Mouse (Mus musculus): ENCODE measurements around the gene Mycl. TPM values are rescaled to one million over a fixed set of nuclear protein-coding genes. Genes with fewer than 3 reads are reported as not detected.

Gene Mycl
- total and polyA plus RNA-seq, 3 experiments = not detected

DNA sequence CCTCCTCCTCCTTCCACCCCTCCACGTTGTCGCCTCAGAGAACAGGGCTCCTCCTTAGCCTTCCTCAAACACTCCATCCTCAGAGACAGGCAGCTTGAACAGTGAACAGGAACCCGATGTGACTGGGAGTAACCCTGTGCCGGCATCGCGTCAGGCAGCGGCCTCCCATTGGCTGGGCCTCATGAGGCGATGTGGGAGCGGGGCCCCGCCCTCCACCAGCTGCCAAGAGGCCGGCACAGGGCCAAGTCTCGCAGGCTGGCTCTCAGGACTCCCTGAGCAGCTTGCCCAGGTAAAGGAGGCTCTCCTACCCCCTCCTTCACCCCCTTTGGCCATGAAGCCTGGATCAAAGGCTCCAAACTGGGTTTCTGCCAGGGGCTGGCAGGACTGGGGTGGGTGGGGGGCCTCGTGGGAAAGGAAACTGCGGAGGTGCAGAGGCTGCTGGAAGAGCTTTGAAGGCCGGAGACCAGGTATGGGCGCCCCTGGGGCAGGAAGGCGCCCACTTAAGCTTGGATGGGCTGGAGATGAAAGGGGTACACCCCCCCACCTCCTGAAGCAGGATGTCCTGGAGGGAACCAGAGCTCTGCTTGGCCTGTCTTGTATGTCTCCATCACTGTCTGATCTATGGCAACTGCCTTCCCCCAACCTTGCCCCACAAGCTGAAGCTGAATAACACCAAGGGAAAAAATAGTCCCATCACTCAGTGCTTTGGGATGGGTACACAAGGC, 39.9 kb upstream of the Mycl start:
- no peaks in the 10 kb centered on the region for H3K9me3 ChIP-seq (replicated peaks; ENCODE audit: insufficient read depth, low read length)
- TF ChIP-seq ZKSCAN1 (IDR thresholded peaks at IDR 0.05; ENCODE audit: low read depth, low read length) = no peak
- TF ChIP-seq ZMIZ1 (IDR thresholded peaks at IDR 0.05; ENCODE audit: low read depth, low read length) = peak; percentile 70; the same call in 1 of the 2 replicates
- no peak for TF ChIP-seq E2F4 (IDR thresholded peaks at IDR 0.05; ENCODE audit: borderline replicate concordance, low read depth, low read length)
- peak; percentile 10; the same call in 1 of the 2 replicates for TF ChIP-seq ELF1 (IDR thresholded peaks at IDR 0.05; ENCODE audit: low read depth, low read length)
- TF ChIP-seq MYC (IDR thresholded peaks at IDR 0.05; ENCODE audit: low read depth, low read length) = 0 out of 2 replicates have a peak, but pooled peaks have one; percentile 52
- peak; percentile 48 to 92; a peak in 2 of 4 replicates for TF ChIP-seq POLR2A (IDR thresholded peaks at IDR 0.05; ENCODE audit: control insufficient read depth in 1 of 2, insufficient read depth in 1 of 2, low read depth in 1 of 2, low read length in 2 of 2, poor library complexity in 1 of 2)
- peak; percentile 66; the same call in 1 of the 2 replicates for TF ChIP-seq TCF12 (IDR thresholded peaks at IDR 0.05; ENCODE audit: low read depth, low read length)
- peak; percentile 74; the same call in 1 of the 2 replicates for TF ChIP-seq MAZ (IDR thresholded peaks at IDR 0.05; ENCODE audit: low read depth, low read length)
- no peak for TF ChIP-seq TAL1 (IDR thresholded peaks at IDR 0.05; ENCODE audit: low read length)
- TF ChIP-seq RCOR1 (IDR thresholded peaks at IDR 0.05; ENCODE audit: low read depth, low read length) = no peak
- TF ChIP-seq NELFE (IDR thresholded peaks at IDR 0.05; ENCODE audit: low read depth, low read length) = peak; percentile 74
- TF ChIP-seq MXI1 (IDR thresholded peaks at IDR 0.05; ENCODE audit: low read depth, low read length) = no peak
- TF ChIP-seq CHD1 (IDR thresholded peaks at IDR 0.05; ENCODE audit: low read depth, low read length) = no peak
- TF ChIP-seq TBP (IDR thresholded peaks at IDR 0.05; ENCODE audit: low read depth, low read length) = peak; percentile 73; the same call in 1 of the 2 replicates
- no peak for TF ChIP-seq JUND (IDR thresholded peaks at IDR 0.05; ENCODE audit: low read depth, low read length)
- peak; percentile 74 for TF ChIP-seq POLR2AphosphoS2 (IDR thresholded peaks at IDR 0.05; ENCODE audit: low read length)
- TF ChIP-seq POLR2AphosphoS5 (IDR thresholded peaks at IDR 0.05; ENCODE audit: borderline replicate concordance, low read depth, low read length) = no peak
- TF ChIP-seq CHD2 (IDR thresholded peaks at IDR 0.05; ENCODE audit: low read length) = no peak
- no peak for TF ChIP-seq CTCF (IDR thresholded peaks at IDR 0.05 in 2 of 3, conservative IDR thresholded peaks at IDR 0.05 in 1 of 3; ENCODE audit: control insufficient read depth in 1 of 3, insufficient read depth in 1 of 3, low read depth in 2 of 3, low read length in 3 of 3, poor library complexity in 1 of 3, severe bottlenecking in 1 of 3)
- no peak for TF ChIP-seq ZC3H11A (IDR thresholded peaks at IDR 0.05; ENCODE audit: low read depth, low read length)
- TF ChIP-seq UBTF (IDR thresholded peaks at IDR 0.05; ENCODE audit: borderline replicate concordance, insufficient read depth, low read depth, low read length) = no peak
- TF ChIP-seq SIN3A (IDR thresholded peaks at IDR 0.05; ENCODE audit: low read length) = peak; percentile 58
- 0 out of 4 replicates have a peak, but pooled peaks of 1 of the 2 experiments have one; percentile 37 for TF ChIP-seq EP300 (IDR thresholded peaks at IDR 0.05; ENCODE audit: low read depth in 1 of 2, low read length in 2 of 2)
- peak; percentile 66; the same call in 1 of the 2 replicates for TF ChIP-seq ETS1 (IDR thresholded peaks at IDR 0.05; ENCODE audit: low read depth, low read length)
- DNase-seq (ENCODE audit: low read depth, low spot score) = peak; percentile 96
- H3K79me2 ChIP-seq (ENCODE audit: control insufficient read depth, insufficient read depth, low read length, poor library complexity) = peaks cover 2% of the 10 kb centered on the region
- H3K4me1 ChIP-seq (ENCODE audit: control insufficient read depth in 1 of 2, insufficient read depth in 2 of 2, low read length in 2 of 2) = peaks cover 2 to 24% of the 10 kb centered on the region in 2 experiments; a peak in 3 of 4 replicates
- peaks cover 3 to 24% of the 10 kb centered on the region in 2 experiments; a peak in 3 of 4 replicates for H3K36me3 ChIP-seq (ENCODE audit: control insufficient read depth in 1 of 2, insufficient read depth in 2 of 2, low read length in 2 of 2)
- H3K27ac ChIP-seq (ENCODE audit: control insufficient read depth, low read depth, low read length) = peak overlapping the region; percentile 27
- no peaks in the 10 kb centered on the region for H3K27me3 ChIP-seq (ENCODE audit: control insufficient read depth in 1 of 2, insufficient read depth in 2 of 2, low read length in 2 of 2)
- H3K4me3 ChIP-seq (ENCODE audit: control insufficient read depth in 1 of 2, insufficient read depth in 1 of 2, low read depth in 2 of 2, low read length in 2 of 2) = peak overlapping the region; percentile 13 to 21; a peak in 3 of 4 replicates
- H3K9ac ChIP-seq (ENCODE audit: control insufficient read depth, low read depth, low read length, poor library complexity, severe bottlenecking) = peak overlapping the region; percentile 17
